Mouse (Mus musculus) hindbrain, embryonic 11.5 days (tissue): ENCODE results near the gene Unk. TPM values are rescaled to one million over a fixed set of nuclear protein-coding genes. Genes with fewer than 3 reads are reported as not detected.
A peak's percentile ranks its signal among the peaks of the same experiment; 100 is the strongest.

Experiments used
- ATAC-seq: fragments of 200-750 bp; cut with Nextera tagmentation; 2 replicates; pipeline ENCODE4 v1.8.0; 2017; ENCODE audit warnings: mild to moderate bottlenecking, moderate TSS enrichment, moderate library complexity; ENCODE audit not compliant: low FRiP score
- DNase-seq: peaks from one replicate; pipeline ENCODE4 v3.0.0-alpha.2; 2015; ENCODE audit warnings: low spot score
- H3K27ac ChIP-seq: fragments of 300-500 bp; sonication (generic); 2 replicates; pipeline ENCODE4 v1.5.1; 2014; ENCODE audit warnings: mild to moderate bottlenecking, low read depth, low read length
- H3K27me3 ChIP-seq: fragments of 300-500 bp; sonication (generic); 2 replicates; pipeline ENCODE4 v1.6.1; 2014; ENCODE audit warnings: mild to moderate bottlenecking, low read length, moderate library complexity, mixed read lengths; ENCODE audit not compliant: control insufficient read depth, insufficient read depth
- H3K36me3 ChIP-seq: fragments of 300-500 bp; sonication (generic); 2 replicates; pipeline ENCODE4 v1.6.1; 2014; ENCODE audit warnings: mild to moderate bottlenecking, low read length, moderate library complexity, mixed read lengths; ENCODE audit not compliant: control insufficient read depth, insufficient read depth
- H3K4me1 ChIP-seq: fragments of 300-500 bp; sonication (generic); replicated peaks from 2 replicates; pipeline ENCODE4 v1.6.1; 2014; ENCODE audit warnings: low read length, mixed read lengths; ENCODE audit not compliant: control insufficient read depth, insufficient read depth
- H3K4me2 ChIP-seq: fragments of 300-500 bp; sonication (generic); replicated peaks from 2 replicates; pipeline ENCODE4 v1.6.1; 2014; ENCODE audit warnings: mild to moderate bottlenecking, low read depth, low read length
- H3K4me3 ChIP-seq: fragments of 300-500 bp; sonication (generic); 2 replicates; pipeline ENCODE4 v1.5.1; 2014; ENCODE audit warnings: low read depth, low read length
- H3K9ac ChIP-seq: fragments of 300-500 bp; sonication (generic); 2 replicates; pipeline ENCODE4 v1.6.1; 2014; ENCODE audit warnings: low read depth, low read length
- H3K9me3 ChIP-seq: fragments of 300-500 bp; sonication (generic); 2 replicates; pipeline ENCODE4 v1.6.1; 2016; ENCODE audit warnings: low read length; ENCODE audit not compliant: control insufficient read depth
- WGBS: fragments of 180-500 bp; shearing (Covaris S2); extraction: QIAGEN DNeasy Blood & Tissue Kit; methylation state at CpG from one replicate; pipeline ENCODE4 v1.1.7; 2014; 5-methylcytosine and 5-hydroxymethylcytosine counted together
- polyA plus RNA-seq: library from polyadenylated mRNA; unstranded; fragments of >200 nt; fragmentation: Nextera tagmentation; extraction: Ambion mirVana; gene quantifications from 2 replicates; pipeline ENCODE4 v1.2.1, GENCODE M21; 2014

Unk gene
- polyA plus RNA-seq, 1 experiment from 2014 or later = 26.9 TPM

GRCm38 (mm10) chr11:115999538-116000143 is 30.5 kb upstream of the Unk start:
- H3K27me3 ChIP-seq = peaks cover 2% of the 10 kb centered on the region; the same call in 1 of the 2 replicates
- DNase-seq = peak; percentile 85
- H3K27ac ChIP-seq = no peak overlapping the region
- ATAC-seq = no peak
- no peak overlapping the region for H3K9ac ChIP-seq
- H3K9me3 ChIP-seq = no peaks in the 10 kb centered on the region
- 0 out of 2 replicates have a peak, but pooled peaks cover 2% of the 10 kb centered on the region for H3K4me1 ChIP-seq
- H3K4me2 ChIP-seq = no peak overlapping the region
- no peak overlapping the region for H3K4me3 ChIP-seq
- H3K36me3 ChIP-seq = no peaks in the 10 kb centered on the region
- WGBS = 18% methylated on average over 14 of the region's 14 CpGs

DNA sequence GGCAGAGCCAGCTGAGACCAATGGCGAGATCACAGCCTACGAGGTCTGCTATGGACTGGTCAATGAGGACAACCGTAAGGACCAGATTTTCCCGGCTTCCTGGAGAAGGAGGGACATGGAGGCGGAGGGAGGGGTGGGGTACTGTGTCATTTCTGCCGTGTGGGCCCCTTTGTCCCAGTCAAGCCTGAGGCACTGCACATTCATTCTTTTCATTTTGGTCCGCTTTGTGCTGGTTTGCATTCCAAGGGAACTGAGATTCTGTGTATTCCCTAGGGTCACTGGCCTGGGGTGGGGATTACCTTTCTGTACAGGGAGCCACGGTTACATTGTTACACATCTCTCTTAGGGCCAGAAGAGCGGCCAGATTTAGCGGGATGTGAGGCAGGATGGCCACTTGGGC is 29.5 kb upstream of the Unk start:
- ATAC-seq = no peak
- Histone ChIP-seq H3K9me3 (no peaks in the 10 kb centered on the region), H3K27ac (no peak overlapping the region)

GRCm38 (mm10) chr11:116001725-116002124 is 28.4 kb upstream of the Unk start:
- WGBS = 62% methylated on average over 6 of the region's 6 CpGs
- peaks cover 12% of the 10 kb centered on the region; the same call in 1 of the 2 replicates for H3K4me1 ChIP-seq
- H3K9me3 ChIP-seq = no peaks in the 10 kb centered on the region
- H3K27me3 ChIP-seq = peaks cover 2% of the 10 kb centered on the region
- ATAC-seq (no peak), DNase-seq (no peak)
- no peak overlapping the region for H3K4me3 ChIP-seq
- no peak overlapping the region for H3K27ac ChIP-seq
- no peak overlapping the region for H3K9ac ChIP-seq
- no peaks in the 10 kb centered on the region for H3K36me3 ChIP-seq
- H3K4me2 ChIP-seq = no peak overlapping the region

More for the DNA sequence above, 29.5 kb upstream of the Unk start:
- Histone ChIP-seq H3K36me3 (no peaks in the 10 kb centered on the region), H3K4me3 (no peak overlapping the region), H3K27me3 (peaks cover 2% of the 10 kb centered on the region; the same call in 1 of the 2 replicates), H3K4me2 (no peak overlapping the region), H3K4me1 (peaks cover 10% of the 10 kb centered on the region; the same call in 1 of the 2 replicates), H3K9ac (no peak overlapping the region)
- DNase-seq = no peak
- WGBS = 40% methylated on average over 10 of the region's 10 CpGs

DNA sequence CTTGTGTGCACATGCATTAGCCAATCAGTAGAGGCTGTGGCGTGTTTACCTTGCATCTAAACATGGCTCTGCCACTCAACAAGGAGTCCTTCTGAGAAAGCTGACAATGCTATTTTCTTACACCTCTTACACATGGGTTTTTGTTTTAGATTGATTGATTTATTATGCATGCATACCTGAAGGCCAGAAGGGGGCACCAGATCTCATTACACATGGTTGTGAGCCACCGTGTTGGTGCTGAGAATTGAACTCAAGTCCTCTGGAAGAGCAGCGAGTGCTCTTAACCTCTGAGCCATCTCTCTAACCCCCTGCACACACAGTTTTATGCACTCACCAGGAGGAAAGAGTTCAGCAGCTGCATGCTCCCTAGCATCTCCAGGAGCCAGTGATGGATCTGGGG is 27.2 kb upstream of the Unk start:
- Histone ChIP-seq H3K4me1 (peaks cover 12% of the 10 kb centered on the region; the same call in 1 of the 2 replicates), H3K36me3 (no peaks in the 10 kb centered on the region), H3K9ac (no peak overlapping the region), H3K4me3 (no peak overlapping the region), H3K4me2 (no peak overlapping the region), H3K27me3 (peaks cover 2% of the 10 kb centered on the region), H3K9me3 (no peaks in the 10 kb centered on the region), H3K27ac (no peak overlapping the region)
- DNase-seq (no peak), ATAC-seq (no peak)
- WGBS = 84% methylated on average over 3 of the region's 3 CpGs

- H3K27me3 ChIP-seq = peaks cover 2% of the 10 kb centered on the region
- 38% methylated on average over 8 of the region's 8 CpGs for WGBS
- H3K27ac ChIP-seq = no peak overlapping the region
- DNase-seq (no peak), ATAC-seq (no peak)
- H3K4me1 ChIP-seq = peaks cover 12% of the 10 kb centered on the region; the same call in 1 of the 2 replicates
- peak overlapping the region; percentile 37; the same call in 1 of the 2 replicates for H3K9ac ChIP-seq
- no peaks in the 10 kb centered on the region for H3K9me3 ChIP-seq
- H3K4me2 ChIP-seq = peak overlapping the region; percentile 67
- H3K36me3 ChIP-seq = no peaks in the 10 kb centered on the region
- H3K4me3 ChIP-seq = peak overlapping the region; percentile 32; the same call in 1 of the 2 replicates
Observed at GRCm38 (mm10) chr11:116004186-116004823, 25.8 kb upstream of the Unk start.

- H3K9me3 ChIP-seq = no peaks in the 10 kb centered on the region
- no peaks in the 10 kb centered on the region for H3K36me3 ChIP-seq
- no peak overlapping the region for H3K27ac ChIP-seq
- peak; percentile 44 for ATAC-seq
- peaks cover 12% of the 10 kb centered on the region; the same call in 1 of the 2 replicates for H3K4me1 ChIP-seq
- H3K4me2 ChIP-seq = peak overlapping the region; percentile 67
- H3K27me3 ChIP-seq = no peaks in the 10 kb centered on the region; the same call in 1 of the 2 replicates
- WGBS = 7% methylated on average over 53 of the region's 54 CpGs
- peak; percentile 81 for DNase-seq
- H3K4me3 ChIP-seq = peak overlapping the region; percentile 32
- H3K9ac ChIP-seq = peak overlapping the region; percentile 37; the same call in 1 of the 2 replicates
Observed at GRCm38 (mm10) chr11:116004840-116005700, 25.1 kb upstream of the Unk start.

- Histone ChIP-seq H3K4me1 (peaks cover 12% of the 10 kb centered on the region; the same call in 1 of the 2 replicates), H3K9ac (peak overlapping the region; percentile 37; the same call in 1 of the 2 replicates), H3K9me3 (no peaks in the 10 kb centered on the region), H3K4me2 (no peak overlapping the region; the same call in 1 of the 2 replicates), H3K27me3 (no peaks in the 10 kb centered on the region; the same call in 1 of the 2 replicates), H3K4me3 (no peak overlapping the region), H3K27ac (no peak overlapping the region), H3K36me3 (no peaks in the 10 kb centered on the region)
- ATAC-seq = no peak
- 70% methylated on average over 9 of the region's 9 CpGs for WGBS
- no peak for DNase-seq
Observed at GRCm38 (mm10) chr11:116005701-116006419, 24.3 kb upstream of the Unk start.
